Mouse (Mus musculus): ENCODE measurements at regions not wholly inside any gene's neighbourhood (a gene's known extent, or its start where the extent isn't known, plus 50 kb on each side); places are given as distances from the start of the nearest gene placed in this dataset.

GRCm38 (mm10) chr1:177366475-177366874, 75.7 kb upstream of the Zbtb18 start:
- TF ChIP-seq CTCF (IDR thresholded peaks at IDR 0.05; ENCODE audit: extremely low read depth, insufficient read depth, low read length): no peak
- no peak for TF ChIP-seq POLR2A (IDR thresholded peaks at IDR 0.05; ENCODE audit: extremely low read depth, insufficient read depth, low read length)
